ENCODE assay signal across 8 mouse cellular contexts in the genomic region with DNA sequence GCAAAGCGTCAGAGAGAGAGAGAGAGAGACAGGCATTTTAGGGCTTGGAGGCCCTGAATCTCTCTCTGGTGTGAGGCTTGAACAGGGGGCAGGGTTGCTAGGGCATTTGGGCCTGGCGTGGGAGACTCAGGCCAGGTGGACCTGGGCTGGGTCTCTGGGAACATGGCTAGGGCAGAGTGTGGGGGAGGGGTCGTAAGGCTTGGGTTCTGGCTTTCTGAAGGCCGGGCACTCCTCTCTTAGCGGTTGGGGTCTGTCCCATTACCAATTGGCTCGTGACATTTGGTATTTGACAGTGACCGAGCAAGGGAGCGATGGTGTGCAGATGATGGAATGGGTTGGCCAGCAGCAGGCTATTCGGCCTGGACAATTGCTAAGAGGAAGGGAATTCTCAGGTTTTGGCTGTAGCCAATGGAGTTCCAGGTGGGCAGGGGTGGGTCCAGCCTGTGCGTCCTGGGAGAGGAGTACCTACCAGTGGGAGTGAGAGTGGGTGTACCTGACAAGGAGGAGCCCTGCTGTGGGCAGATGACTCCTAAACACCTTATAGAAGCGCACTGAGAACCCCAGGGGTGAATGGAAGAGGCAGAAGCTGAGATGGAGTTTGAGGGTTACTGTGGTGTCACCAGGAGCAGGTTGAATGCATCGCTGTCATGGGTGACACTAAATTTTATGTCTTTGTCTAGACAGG. TPM values are rescaled to one million over a fixed set of nuclear protein-coding genes. Genes with fewer than 3 reads are reported as not detected.
DNase-seq lines count a peak whose midpoint lies in the region; ATAC-seq lines count a peak whose summit lies in the region.

No protein-coding gene starts in this region.

- peaks cover 36% of the 10 kb centered on the region for H3K27me3 ChIP-seq in heart, embryonic 16.5 days (ENCODE audit: control insufficient read depth, insufficient read depth, low read length)
- H3K27me3 ChIP-seq in forebrain, embryonic 13.5 days: no peaks in the 10 kb centered on the region
- peaks cover 44% of the 10 kb centered on the region for H3K27me3 ChIP-seq in liver, embryonic 16.5 days (ENCODE audit: control insufficient read depth, insufficient read depth, low read depth, low read length)

- WGBS in heart, embryonic 16.5 days: 44% methylated on average over 12 of the region's 12 CpGs
- WGBS in forebrain, embryonic 13.5 days: 28% methylated on average over 12 of the region's 12 CpGs
- 45% methylated on average over 12 of the region's 12 CpGs for WGBS in liver, embryonic 16.5 days (ENCODE audit: insufficient replicate concordance)

- H3K27ac ChIP-seq in heart, embryonic 16.5 days (ENCODE audit: low read length): no peak overlapping the region
- H3K27ac ChIP-seq in forebrain, embryonic 13.5 days: no peak overlapping the region
- no peak overlapping the region for H3K27ac ChIP-seq in liver, embryonic 16.5 days (ENCODE audit: low read length)

- ATAC-seq in heart, embryonic 16.5 days (replicated peaks; ENCODE audit: extremely low read depth, insufficient read depth, low FRiP score): no peak
- ATAC-seq in forebrain, embryonic 13.5 days: peak; percentile 5; the same call in 1 of the 2 replicates
- no peak for ATAC-seq in liver, embryonic 16.5 days (ENCODE audit: low read depth)

- no peaks in the 10 kb centered on the region; the same call in 1 of the 2 replicates for H3K9me3 ChIP-seq in heart, embryonic 16.5 days (replicated peaks; ENCODE audit: control insufficient read depth, low read length)
- peaks cover 7% of the 10 kb centered on the region; the same call in 1 of the 2 replicates for H3K9me3 ChIP-seq in forebrain, embryonic 13.5 days (replicated peaks)
- H3K9me3 ChIP-seq in liver, embryonic 16.5 days (replicated peaks; ENCODE audit: control insufficient read depth, low read length): no peaks in the 10 kb centered on the region

- DNase-seq in heart, adult 9 months (ENCODE audit: low spot score in 2 of 2): no peak
- peak; percentile 19 for DNase-seq in NIH3T3 (ENCODE audit: low read depth)
- DNase-seq in right cerebral cortex, postnatal 25 days: no peak
- no peak for DNase-seq in kidney, postnatal 25 days
- no peak for DNase-seq in layer of hippocampus, adult 9-11 months

- peak overlapping the region; percentile 90 for H3K4me2 ChIP-seq in heart, embryonic 16.5 days (ENCODE audit: low read depth, low read length)
- peak overlapping the region; percentile 91 for H3K4me2 ChIP-seq in forebrain, embryonic 13.5 days
- H3K4me2 ChIP-seq in liver, embryonic 16.5 days (ENCODE audit: low read depth, low read length): peak overlapping the region; percentile 53

- H3K9ac ChIP-seq in heart, embryonic 16.5 days (ENCODE audit: low read length): peak overlapping the region; percentile 73
- peak overlapping the region; percentile 88 for H3K9ac ChIP-seq in forebrain, embryonic 13.5 days
- no peak overlapping the region for H3K9ac ChIP-seq in liver, embryonic 16.5 days (ENCODE audit: low read depth, low read length)

- H3K36me3 ChIP-seq in heart, embryonic 16.5 days (ENCODE audit: control insufficient read depth, insufficient read depth): no peaks in the 10 kb centered on the region
- H3K36me3 ChIP-seq in forebrain, embryonic 13.5 days (ENCODE audit: poor library complexity, severe bottlenecking): peaks cover 35% of the 10 kb centered on the region
- H3K36me3 ChIP-seq in liver, embryonic 16.5 days (ENCODE audit: control insufficient read depth, insufficient read depth): no peaks in the 10 kb centered on the region

- H3K4me1 ChIP-seq in heart, embryonic 16.5 days (ENCODE audit: control insufficient read depth, insufficient read depth, low read length): peaks cover 17% of the 10 kb centered on the region
- peaks cover 30% of the 10 kb centered on the region for H3K4me1 ChIP-seq in forebrain, embryonic 13.5 days
- peaks cover 8% of the 10 kb centered on the region for H3K4me1 ChIP-seq in liver, embryonic 16.5 days (ENCODE audit: control insufficient read depth, low read depth, low read length)

- H3K4me3 ChIP-seq in heart, embryonic 16.5 days (ENCODE audit: low read length): peak overlapping the region; percentile 68
- peak overlapping the region; percentile 74 for H3K4me3 ChIP-seq in forebrain, embryonic 13.5 days
- H3K4me3 ChIP-seq in liver, embryonic 16.5 days (ENCODE audit: low read depth, low read length): peak overlapping the region; percentile 51

RNA-seq across cellular contexts. Expression of gene Tmem121, which starts 0.7 kb away (rescaled TPM):
- polyA plus RNA-seq in heart, embryonic 16.5 days (2015; fragmentation: Nextera tagmentation; extraction: Ambion mirVana): 5.5 and 7.8 TPM in 2 replicates
- 23.9 and 27.8 TPM in 2 replicates for polyA plus RNA-seq in forebrain, embryonic 13.5 days (2015; fragmentation: Nextera tagmentation; extraction: Ambion mirVana)
- 0.36 and 0.39 TPM in 2 replicates for polyA plus RNA-seq in liver, embryonic 16.5 days (2015; fragmentation: Nextera tagmentation; extraction: Ambion mirVana)

RNA-seq across cellular contexts. Expression of gene Tedc1, which starts 30.2 kb away (rescaled TPM):
- polyA plus RNA-seq in heart, embryonic 16.5 days (2015; fragmentation: Nextera tagmentation; extraction: Ambion mirVana): 25.0 and 28.1 TPM in 2 replicates
- polyA plus RNA-seq in forebrain, embryonic 13.5 days (2015; fragmentation: Nextera tagmentation; extraction: Ambion mirVana): 32.2 and 41.2 TPM in 2 replicates
- polyA plus RNA-seq in liver, embryonic 16.5 days (2015; fragmentation: Nextera tagmentation; extraction: Ambion mirVana): 9.1 and 9.2 TPM in 2 replicates

RNA-seq across cellular contexts. Expression of gene Crip1, which starts 40.4 kb away (rescaled TPM):
- 719 and 763 TPM in 2 replicates for polyA plus RNA-seq in heart, embryonic 16.5 days (2015; fragmentation: Nextera tagmentation; extraction: Ambion mirVana)
- 35.9 and 40.0 TPM in 2 replicates for polyA plus RNA-seq in forebrain, embryonic 13.5 days (2015; fragmentation: Nextera tagmentation; extraction: Ambion mirVana)
- polyA plus RNA-seq in liver, embryonic 16.5 days (2015; fragmentation: Nextera tagmentation; extraction: Ambion mirVana): 97.4 and 102 TPM in 2 replicates

RNA-seq across cellular contexts. Expression of gene Crip2, which starts 46.4 kb away (rescaled TPM):
- 1,743 and 2,017 TPM in 2 replicates for polyA plus RNA-seq in heart, embryonic 16.5 days (2015; fragmentation: Nextera tagmentation; extraction: Ambion mirVana)
- 314 and 328 TPM in 2 replicates for polyA plus RNA-seq in forebrain, embryonic 13.5 days (2015; fragmentation: Nextera tagmentation; extraction: Ambion mirVana)
- 41.6 and 43.8 TPM in 2 replicates for polyA plus RNA-seq in liver, embryonic 16.5 days (2015; fragmentation: Nextera tagmentation; extraction: Ambion mirVana)
